Mouse (Mus musculus) layer of hippocampus, adult 9-11 months (tissue): ENCODE results near the gene Dock4.

Experiments used
- DNase-seq: peaks from one replicate; pipeline ENCODE4 v3.0.0; 2022

Gene Dock4

DNA sequence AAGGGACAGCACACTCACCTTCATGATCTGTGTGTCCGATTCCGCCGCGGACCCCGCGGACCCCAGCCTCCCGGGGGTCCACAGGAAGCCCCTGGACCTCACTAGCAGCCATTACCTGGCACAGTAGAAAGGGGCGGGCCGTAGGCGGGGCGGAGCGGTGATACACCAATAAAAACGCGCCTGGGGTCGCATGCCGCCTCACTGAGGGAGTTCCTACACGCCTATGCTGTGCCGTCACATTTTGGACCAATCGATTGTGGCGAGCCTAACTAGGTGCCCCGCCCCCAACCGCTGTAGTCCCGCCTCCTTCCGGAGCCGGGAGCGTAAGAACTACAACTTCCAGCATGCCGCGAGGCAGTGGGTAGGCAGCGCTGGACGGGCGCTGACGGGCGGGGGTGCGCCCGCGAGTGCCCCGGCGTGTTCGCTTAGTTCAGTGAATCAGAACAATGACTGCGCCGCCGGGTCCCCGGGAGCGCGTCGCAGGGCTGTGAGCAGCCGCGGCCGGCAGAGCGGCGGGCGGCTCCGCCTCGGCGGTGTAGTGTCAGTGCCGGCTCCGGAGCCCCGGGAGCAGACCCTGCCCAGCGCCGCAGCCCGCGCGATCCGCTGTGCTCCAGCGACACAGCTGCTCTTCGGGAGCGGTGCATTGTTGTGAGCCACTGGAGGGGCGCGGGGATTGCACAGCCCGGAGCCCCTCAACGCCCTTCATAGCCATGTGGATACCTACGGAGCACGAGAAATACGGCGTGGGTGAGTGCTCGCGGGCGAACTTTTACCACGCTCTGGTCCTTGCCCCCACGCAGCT lies at the start of gene Dock4, which contains the start of gene Zfp277:
Dock4 (plus strand) TSS at position 305 of the 802 bp plus-strand sequence.
Zfp277 (minus strand) TSS at position 255 of the 802 bp plus-strand sequence.
- peak; percentile 100 for DNase-seq

DNA sequence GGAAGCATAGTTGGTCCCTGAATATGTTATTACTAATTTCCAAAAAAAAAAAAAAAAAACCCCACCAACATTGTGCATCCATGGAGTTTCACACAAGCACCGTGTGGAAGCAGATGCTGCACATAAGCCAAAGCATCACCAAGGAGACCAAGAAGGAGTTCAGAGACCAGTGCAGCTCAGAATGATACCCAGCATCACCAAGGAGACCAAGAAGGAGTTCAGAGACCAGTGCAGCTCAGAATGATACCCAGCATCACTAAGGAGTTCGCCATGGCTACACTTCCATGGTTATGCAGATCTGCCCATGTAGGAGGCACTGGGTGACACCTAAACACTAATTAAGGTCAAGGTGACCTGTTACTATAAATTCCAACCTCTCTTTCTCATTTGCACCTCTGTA lies 46.8 kb upstream of the Dock4 start:
- DNase-seq, result no peak

DNA sequence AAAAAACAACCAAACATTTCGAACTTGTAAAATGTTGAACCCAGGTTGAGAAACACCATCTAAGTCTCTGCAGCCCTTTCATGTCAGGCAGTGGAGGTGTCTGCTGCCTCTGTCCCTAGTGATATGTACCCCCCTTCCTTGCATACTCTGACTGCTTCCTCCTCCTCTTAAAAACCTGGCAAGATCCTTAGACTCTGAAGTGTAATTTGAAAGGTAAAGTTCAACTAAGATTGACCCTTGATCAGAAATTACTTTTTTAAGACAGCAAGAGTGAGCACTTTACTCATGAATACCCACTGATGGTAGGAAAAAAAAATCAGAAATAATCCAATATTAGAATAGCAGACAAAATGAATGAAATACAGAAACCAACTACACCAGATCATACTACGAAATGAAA lies 46.4 kb upstream of the Dock4 start:
- no peak for DNase-seq

DNA sequence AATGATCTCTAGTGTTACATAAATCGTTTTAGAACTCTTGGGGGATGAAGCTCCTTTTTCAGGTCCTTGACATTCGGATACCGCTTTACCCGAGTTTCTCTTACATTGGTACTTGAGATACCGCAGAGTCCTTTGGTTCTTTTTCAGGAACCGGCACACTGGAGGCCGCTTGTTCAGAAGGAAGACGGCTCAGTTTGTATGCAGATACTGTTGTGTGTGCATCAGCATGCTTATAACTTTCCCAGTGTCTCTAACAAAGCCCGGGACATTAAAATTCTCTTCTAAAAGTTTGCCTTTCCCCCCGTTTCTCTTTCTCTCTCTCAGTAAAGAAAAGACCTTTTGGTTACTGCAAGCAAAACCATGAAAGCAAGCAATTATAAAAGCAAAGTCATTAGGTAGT lies 45.9 kb upstream of the Dock4 start:
- no peak for DNase-seq

DNA sequence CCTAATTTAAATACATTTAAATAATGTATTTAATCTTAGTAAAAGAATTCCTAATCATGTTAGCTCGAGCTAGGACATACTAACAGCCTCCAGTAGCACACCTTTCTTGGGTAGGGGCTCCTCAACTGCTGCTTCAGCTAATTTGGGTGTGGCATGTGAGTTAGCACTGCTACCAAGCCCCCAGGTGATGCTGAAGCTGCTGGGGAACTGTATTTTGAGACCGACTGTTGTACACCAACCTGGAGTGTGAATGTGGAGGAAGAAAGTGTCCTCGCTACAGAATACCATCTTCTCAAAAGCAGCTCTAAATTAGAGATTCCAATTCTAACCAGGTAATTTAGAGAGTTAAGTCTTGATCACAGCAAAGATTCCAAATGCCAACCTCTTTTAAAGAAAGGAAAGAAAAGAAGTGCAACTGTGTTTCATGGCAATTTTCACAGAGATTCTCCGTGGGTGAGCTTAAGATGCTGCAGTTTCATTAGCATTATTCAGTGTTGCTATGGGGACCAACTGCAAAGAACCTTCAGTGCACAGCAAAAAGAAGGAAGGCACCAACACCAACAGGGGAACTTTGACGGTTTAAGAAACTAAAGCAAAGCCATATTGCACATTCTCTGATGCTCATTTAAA lies 31.0 kb upstream of the Dock4 start:
- peak; percentile 40 for DNase-seq

DNA sequence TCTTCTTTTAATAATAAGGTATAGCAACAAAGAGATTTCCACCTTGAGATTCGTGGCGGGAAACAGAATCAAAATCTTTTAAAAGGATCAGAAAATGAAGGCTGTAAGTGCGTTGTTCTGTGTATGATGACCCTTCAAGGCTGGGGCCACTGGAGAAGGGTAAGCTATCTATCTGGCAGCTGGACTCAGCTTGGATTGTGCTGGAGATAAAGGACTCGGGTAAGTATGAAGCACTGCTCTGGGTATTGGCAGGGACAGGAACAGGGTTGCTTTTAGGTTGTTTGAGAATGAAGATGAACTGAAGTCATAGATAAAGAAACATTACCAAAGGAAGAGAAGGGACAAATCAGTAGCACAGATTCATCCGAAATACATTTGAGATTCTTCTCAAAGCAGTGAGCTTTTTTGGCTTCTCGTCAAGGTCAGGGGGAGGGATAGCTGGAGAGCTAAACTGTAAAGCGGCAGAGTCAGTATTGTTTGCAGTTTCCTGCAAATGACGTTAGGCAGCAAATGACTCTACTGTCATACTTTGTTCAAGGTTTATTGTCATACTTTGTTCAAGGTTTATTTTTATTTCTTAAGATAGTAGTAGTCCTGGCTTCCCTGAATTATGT lies 30.3 kb upstream of the Dock4 start:
- DNase-seq, result no peak

DNA sequence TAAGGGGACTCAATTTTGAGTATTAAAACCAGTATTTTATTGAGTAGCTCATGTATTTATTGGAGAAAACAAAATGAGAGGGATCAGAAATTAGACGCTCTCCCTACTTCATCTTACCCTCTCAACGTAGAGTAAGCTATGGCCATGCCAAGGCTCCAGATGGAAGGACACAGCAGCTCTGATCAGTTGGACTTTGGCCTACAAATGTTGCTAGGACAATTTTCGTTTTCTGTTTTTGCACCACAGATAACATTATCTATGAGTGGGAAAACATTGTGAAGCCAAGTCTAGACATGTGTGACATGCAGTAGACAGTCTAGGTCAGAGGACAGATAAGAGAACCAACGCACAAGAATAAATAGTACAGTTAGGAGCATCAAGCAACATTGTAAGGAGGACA lies 28.5 kb upstream of the Dock4 start:
- no peak for DNase-seq

DNA sequence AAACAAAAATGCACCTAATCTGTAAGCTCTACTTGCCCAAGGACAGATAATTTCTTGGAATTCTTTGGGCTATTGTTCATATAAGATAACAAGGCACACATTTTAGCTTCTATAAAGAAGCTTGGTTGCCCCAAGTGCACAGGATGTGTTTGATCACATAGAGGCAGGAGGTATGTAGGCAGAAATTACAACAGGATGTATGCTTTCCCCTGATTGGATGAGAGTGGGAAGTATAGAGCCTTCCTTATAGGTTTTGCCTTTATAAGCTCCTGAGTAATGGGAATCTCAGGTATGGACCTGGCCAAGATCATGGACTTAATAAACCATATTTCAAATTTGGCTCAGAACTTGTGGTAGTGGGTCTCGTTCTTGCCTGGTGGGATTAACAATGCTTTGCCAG lies 20.8 kb upstream of the Dock4 start:
- DNase-seq, result no peak

DNA sequence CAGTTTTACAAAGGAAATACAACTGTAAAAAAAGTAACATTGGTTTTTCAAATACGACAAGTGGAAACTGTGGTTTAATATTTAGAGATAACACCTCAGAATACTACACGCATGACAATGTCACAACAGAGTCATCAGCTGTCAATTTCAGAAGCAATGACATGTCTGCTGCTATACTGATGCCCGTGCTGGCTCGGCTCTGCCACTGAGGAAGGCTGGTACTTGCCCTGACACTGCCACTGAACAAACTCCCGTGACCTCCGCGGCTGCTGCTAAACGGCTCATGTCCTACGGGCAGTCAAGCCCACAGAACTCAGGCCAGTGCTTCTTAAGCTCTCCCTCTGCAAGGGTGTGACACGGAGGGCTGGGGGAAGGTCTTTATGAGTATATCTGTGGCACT lies 18.1 kb upstream of the Dock4 start:
- no peak for DNase-seq

DNA sequence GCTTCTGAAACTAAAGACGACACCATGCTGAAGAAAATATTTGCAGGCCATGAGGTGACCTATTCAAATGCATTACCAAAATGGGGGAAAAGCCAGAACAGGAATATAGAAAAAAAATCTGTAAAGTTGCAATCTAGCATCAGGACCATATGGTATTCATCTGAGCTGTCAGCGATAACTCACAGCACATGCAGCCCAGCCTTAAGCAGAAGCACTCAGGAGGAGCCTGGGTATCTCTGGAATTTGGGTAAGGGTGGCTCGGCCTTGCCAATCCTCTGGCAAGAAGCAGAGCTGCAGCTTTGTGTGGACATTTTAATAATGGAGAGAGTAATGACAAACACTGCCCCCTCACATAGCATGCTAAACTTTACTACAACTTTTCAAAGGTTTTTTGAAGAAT lies 15.8 kb upstream of the Dock4 start:
- no peak for DNase-seq

DNA sequence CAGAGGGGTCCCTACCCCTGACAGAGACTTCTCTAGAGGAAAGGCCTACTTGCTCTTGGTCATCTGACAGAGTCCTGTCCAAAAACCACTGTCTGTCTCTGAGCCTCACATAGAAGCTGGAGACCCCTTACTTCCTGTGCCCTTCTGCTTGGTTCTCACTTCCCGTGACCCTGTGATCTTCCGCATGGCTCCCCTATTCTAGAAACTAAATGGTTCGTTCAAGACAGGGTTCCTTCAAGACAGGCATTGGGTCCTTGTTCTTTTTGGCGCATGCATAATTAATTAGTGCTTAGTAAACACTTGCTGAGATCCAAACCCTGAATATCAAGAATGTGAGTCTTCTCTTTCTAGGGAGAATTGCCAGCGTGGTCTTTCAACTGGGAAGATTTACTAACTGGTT lies 14.7 kb upstream of the Dock4 start:
- no peak for DNase-seq

DNA sequence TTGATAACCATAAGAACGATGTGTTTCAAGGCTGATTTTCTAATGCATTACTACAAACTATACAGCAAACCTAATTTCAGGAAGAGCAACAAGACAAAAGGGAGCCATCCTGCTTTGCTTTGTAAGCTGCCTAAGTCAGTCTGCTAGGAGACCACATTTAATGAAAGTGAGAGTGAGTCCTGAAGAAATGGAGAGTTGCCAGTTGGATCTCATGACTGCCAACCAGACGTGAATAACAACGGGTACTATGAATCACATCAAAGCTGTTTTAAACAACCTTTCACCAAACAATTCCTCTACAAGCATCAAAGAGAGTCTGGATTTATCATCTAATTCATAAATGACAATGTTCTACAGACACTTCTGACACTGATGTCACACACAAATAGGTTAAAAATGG lies 11.7 kb upstream of the Dock4 start:
- peak; percentile 46 for DNase-seq

DNA sequence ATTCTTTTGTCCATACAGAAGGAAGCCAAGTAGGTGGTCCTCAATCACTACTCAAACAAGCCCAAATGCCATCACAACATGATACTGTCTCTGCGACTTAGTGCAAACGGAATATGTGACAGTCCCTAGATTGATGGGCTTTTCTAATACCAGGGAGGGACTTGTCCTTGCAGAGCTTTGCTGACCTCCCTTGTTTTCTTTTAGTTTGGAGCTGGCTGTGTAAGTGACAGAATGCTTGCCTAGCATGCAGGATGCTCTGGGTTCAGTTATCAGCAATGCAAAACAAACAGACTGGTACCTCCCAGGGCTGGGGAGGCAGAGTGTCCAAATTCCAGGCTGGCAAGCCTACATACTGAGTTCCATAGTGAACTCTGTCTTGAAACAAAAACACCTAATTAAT lies 7.7 kb upstream of the Dock4 start:
- no peak for DNase-seq

DNA sequence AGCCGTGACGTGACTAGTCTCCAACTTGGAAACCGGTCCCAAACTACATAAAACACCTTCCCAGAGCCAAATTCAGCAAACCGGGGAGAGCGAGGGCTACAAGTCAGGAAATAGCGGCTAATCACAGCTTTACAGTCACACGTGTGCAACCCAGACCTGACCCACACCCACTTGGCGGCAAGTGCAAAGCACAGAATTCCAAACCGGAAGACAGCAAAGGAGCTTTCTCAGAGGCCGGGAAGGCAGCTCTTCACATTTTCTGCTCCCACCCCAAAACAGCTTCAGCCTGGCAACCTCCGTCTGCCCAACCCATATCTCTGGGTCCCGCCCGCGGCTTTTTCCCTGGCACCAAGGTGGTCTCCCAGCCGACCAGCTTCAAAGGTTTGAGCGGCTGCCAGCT lies 546 bp upstream of the Dock4 start:
- DNase-seq, result no peak

DNA sequence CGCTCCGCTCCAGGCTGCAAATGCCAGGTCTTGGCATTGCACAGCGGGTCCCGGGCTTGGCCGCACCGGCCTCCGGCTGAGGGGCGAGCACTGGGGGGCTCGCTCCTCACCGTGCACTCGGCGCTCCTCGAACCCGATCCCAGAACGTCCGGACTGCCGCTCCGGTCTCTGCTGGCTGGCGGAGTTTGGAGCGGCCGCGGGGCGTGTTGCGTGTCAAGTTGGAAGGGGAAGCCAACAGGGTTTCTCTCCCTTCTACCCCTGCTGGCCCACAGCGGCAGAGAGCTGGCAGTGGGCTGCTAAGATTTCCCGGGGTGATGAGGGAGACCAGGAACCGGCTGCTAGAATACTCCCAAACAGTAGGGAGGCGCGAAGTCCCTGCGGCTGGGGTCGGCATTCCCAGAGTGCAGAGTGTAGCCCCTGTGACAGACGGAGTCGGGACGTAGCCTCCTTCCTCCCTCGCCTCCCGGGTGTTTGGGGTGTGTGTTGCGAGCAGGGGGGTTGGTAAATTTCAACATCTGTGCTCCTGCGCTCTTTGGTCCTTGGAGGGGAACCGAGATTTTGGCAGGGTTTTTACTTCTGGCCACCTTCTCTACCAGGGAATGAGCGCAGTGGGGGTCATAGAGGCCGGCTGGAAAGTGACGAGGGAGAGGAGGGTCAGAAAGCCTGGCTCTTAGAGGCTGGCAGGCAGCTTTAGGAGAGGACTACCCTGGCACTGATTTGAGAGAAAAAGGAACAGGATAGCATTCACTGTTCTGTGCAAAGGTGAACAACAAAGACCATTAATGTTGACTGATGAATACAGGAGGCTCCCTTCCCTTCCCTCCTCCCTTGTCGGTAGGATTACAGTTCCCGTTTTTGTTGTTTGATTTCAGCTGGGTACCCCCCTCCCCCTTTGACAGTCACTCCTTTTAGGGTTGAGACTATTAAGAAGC lies 964 bp downstream of the Dock4 start:
- DNase-seq, result peak; percentile 33

DNA sequence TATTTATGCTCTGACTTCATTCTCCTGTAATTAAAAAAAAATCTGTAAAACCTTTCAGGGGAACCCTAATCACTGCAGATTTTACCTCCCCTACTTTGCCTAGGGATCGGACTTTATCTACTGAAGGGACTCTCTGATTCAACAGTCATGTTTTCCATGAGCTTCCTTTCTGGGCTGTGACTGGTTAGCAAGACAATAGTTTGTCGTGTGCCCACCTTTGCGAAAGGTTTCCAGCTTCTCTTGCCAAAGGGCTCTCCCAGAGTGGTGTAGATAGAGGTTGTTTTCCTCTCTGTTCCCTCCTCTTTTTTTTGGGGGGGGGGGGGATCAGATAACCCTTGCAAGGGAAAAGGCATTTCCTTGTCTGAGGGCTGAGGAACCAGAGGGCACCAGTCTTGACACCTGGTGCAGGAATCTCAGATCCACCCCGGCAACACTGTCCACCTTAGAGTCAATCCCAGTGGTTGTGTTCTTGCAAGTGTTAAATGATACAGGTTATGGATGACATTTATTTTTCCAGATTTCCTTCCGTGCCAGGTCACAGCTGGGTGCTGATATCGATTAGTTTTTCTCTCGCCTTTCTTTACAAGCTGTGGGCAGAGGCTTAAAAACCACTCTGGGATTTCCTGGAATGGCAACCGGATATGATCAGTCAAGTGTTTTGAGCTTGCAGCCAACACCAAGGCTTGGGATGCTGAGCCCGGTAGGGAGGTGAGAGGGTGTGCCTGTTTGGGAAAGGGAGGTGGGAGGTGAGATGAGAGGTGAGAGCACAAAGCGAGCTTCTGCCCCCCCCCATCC lies 2.0 kb downstream of the Dock4 start:
- DNase-seq, result no peak

DNA sequence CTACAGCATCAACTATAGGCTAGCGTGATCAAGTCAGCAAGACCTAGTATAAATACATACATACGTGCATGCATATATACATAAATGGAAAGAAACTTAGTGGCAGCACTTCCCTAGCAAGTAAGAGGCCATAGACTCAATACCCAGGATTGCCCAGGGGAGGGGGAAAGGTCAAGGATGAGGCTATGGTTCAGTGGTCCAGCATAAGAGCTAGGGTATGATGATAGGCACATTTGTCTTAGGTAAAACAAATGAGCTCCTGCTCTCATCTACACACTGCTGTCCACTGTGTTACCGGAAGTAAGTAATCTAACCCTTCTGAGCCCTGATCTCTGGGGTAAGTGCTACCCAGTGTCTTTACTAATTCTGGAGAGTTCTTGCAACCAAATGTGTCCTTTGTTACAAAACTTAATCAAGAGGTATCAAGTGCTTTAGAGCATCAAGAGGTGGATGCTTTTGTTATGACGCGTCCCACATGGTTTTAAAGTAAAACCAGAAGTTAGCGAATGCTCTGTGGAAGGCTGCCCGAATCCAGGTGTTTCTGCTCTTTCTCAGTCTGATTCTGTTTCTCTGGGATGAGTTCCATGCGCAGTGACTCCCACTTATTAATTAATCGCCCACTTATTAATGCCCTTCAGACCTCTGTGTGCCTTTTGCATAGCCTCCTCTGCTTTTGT lies 3.5 kb downstream of the Dock4 start:
- DNase-seq, result no peak

DNA sequence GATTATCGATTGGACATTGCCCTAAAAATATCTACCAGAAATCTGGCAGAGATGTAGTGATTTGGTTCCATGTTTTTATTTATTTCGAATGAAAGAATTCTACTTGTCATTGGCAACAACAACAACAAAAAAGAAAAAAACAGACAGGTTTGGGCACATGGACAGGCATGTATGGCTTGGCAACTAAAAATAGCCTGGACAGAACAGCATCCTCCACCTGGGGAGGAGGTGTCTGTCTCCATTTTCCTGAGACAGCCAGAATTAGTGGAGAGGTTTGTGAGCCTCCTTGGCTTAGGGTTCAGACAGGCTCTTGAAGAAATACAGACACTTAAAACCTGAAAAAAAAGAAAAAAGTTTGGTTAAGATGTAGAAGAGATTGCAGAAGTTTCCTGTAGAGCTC lies 10.8 kb downstream of the Dock4 start:
- DNase-seq, result no peak

DNA sequence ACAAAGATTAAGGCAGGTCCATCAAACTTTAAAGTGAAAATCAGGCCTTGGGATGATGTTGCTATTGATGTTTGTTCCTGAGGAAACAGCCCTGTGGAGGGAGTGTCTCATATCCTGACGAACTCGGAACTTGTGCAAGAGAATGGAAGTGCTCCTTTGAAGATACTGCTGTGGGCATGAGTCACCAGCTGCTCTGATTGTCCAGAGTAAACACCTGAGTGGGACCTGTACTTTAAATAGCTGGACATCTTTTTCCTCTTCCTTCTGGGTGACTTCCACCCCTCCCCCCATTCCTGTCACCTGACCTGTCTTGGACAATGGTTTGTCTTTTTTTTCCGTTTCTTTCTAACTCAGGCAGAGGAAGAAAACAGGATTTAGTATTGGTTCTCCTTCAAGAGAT lies 13.2 kb downstream of the Dock4 start:
- DNase-seq, result no peak

DNA sequence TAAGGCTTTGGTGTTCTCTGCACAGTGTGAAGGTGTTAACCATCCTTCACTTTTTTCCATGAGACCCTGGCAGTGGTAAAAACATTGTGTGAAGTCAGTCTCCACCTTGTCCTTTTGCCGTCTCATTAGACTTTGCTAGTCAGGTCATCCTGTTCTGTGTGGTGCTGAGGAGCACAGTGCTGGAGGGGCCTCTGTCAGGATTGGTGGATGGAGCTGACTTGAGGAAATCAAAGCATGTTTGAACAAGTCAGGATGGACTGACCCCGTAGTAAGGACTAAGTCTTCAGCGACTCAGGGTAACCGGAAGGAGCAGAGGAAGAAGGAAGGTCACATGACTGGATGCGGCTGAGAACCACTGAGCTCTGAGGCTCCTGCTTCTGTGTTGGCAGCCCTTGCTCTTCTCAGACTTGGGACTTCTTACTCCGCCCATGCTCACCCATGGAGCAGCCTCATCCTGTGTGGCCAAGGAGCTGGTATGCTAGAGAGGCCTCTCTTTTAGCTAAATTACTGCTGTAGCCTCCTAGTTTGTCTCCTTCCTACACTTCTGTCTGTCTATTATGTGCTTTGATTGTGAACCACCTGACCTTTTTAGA lies 14.0 kb downstream of the Dock4 start:
- DNase-seq, result no peak

DNA sequence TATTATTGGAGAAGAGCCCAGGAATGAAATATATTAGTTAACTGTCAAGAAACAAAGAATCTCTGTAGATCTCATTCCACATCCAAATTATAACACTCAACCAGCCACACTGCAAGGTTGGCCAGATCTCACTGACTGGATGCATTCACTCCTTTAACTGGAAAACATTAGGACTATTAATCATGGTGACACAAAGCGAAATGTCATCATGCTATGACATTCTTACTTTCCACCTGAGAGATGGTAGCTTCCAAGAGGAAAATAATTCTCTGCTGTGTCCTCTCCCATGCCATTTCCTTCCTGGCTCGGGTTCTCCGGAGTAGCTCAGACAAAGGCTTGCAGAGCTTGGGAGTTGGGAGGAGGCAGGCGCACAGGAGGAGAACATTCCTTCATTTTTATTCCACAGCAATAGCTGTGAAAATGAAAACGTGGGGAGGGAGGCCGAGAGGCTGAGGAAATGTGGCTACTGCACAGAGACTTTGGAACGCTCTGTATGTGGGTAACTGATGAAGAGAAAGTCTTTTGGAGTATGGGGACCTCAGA lies 17.0 kb downstream of the Dock4 start:
- no peak for DNase-seq
